Mouse (Mus musculus) subcutaneous adipose tissue, adult 2 months (tissue): Measurements from ENCODE around the gene Myo19. TPM values are rescaled to one million over a fixed set of nuclear protein-coding genes. Genes with fewer than 3 reads are reported as not detected.

ENCODE experiments used
- polyA plus RNA-seq: library from polyadenylated mRNA; depleted of rRNA; stranded (reverse); fragments of >200 nt; gene quantifications from 2 replicates; pipeline ENCODE4 v1.2.3, GENCODE M21; 2012; ENCODE audit warnings: low replicate concordance; rRNA removed

The Myo19 gene
- 21.5 and 25.2 TPM in 2 replicates for polyA plus RNA-seq

DNA sequence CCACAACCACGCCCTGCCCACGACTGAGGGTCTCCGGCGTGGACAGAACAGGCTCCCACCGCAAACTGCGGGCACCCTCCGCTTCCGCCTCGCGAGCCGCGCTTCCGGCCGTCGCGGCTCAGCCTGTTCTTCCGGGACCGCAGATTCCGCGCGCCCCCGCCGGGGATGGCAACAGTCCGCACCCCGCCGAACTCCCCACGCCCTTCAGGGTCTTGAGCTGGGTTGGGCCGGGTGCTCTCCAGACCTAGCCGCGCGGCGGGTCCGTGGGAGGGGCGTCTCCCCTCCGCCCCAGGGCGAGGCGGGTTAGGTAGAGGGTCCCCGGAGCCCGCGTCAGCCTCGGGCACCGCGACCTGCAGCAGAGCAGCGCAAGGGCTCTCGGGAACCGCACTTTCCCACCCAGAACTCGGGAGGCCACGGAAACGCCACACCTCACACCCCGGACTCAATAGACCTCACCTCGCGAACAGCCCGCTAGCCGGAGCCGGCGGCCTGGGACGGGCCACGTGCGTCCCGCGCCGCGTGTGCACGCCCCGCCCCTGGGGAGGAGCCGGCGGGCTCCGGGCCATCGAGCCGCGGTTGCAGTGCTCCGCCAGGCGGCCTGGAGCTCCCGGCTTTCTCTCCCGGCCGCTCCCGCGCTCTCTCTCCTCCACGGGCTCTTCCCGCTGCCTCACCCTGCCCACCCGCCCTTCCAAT, at the start of gene Myo19, which contains the start of gene Pigw:
Myo19 (plus strand) TSS at position 377 of the 693 bp plus-strand sequence.
Pigw (minus strand) TSS at position 514 of the 693 bp plus-strand sequence.

DNA sequence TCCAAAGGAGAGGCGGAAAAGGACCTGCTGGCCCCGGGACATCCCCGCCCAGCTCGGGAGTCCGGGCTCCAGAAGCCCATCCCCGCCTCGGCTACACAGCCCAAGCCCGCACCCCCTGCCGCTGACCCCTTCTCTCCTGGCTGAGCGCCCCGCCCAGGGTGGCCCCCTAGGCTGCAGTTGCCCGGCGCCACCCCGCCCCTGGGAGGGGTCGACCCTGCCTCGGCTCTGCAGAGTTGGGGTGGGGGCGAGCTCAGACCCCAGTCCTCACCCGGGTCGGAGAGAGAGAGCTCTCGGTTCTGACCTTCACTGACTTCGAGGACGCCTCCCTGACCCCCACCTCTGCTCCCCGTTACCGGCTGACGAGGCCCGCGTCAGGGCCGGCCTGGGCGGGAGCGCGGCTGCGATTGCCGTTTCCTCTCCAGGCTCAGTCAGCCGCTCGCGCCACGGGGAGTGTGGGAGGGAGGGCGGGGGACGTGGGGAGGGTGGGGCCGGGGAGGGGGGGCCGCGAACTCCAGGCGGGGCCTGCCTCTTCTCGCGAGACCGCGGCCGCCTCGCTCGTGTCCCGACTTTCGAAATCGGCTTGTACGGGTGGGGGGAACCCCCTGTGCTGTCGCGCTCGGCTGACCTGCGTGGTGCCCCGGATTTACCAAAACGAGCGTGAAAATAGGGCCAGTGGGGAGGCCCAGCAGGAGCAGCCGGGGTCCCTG, 9.5 kb upstream of the Myo19 start, which contains the start of gene Ggnbp2:
Ggnbp2 (minus strand) TSS at position 481 of the 707 bp plus-strand sequence.

DNA sequence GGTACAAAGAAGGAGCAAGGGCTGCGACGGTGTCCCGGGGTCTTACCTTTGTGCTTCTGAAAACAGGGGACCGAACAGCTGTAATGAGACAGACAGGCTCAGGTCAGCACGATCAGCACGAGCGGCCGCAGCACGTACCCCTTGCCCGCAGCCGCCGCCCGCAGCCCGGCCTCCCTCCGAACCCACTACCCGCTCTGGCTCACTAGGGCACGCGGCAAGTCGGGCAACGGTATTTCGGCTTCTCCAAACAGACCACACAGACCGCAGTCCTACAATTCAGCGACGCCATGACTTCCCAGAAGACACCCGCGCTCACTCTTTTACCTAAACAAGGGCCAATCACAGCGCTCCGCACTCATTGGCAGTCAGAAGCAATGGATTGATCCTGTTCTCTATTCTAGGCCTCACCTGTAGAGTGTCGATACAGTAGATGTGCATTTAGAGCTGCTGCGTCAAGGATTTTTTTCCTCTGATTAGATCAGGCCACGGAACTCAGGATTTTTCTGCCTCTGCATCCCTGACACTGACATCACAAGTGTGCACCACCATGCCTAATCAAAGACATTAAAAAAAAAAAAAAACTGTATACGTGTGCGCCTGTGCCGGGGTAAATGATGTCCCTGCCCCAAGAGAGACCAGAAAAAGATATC, 36.2 kb downstream of the Myo19 start, which contains the start of gene Znhit3:
Znhit3 (minus strand) TSS at position 314 of the 650 bp plus-strand sequence.

DNA sequence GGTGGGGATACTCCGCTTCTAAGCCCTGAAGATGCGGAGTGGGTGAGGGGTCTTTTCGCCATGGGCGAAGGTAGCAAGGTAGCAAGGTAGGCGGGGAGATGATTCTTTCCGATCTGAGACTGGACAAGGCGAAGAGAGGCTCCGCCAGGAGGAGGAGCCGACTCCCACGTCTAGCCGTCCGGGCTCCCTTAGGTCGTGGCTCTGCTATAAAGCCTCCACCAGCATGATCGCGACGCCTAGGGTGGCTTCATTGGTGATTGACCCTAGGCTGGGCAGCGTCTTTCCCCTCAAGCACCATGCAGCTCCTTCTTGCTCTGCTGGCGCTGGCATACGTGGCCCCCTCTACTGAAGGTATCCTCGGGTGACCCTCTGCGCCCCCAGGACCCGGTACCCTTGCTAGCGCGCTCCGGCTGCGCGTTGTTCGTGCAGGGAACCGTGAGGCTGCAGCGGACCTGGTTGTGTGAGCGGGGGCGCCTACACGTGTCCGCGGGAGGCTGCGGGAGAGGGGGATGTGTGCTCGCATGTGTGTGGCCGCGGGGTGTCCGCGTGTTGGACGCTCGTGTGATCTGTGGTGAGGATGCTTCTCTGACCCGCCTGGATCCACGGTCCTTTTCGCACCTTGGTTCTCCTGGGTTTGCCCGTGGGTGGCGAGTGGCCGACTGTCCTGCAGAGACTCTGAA, 77.8 kb downstream of the Myo19 start, which contains the start of gene Car4:
Car4 (plus strand) TSS at position 196 of the 680 bp plus-strand sequence.

Other genes starting within 250 kb of the Myo19 start
- gene Mrm1, start 60.6 kb upstream of the Myo19 start, polyA plus RNA-seq = 9.6 and 13.7 TPM in 2 replicates
- gene Dhrs11, start 51.2 kb upstream of the Myo19 start, polyA plus RNA-seq = 29.4 and 32.5 TPM in 2 replicates
- gene Ggnbp2, start 9.3 kb upstream of the Myo19 start, polyA plus RNA-seq = 38.1 and 54.2 TPM in 2 replicates
- gene Pigw, start 137 bp downstream of the Myo19 start, polyA plus RNA-seq = 4.0 and 4.4 TPM in 2 replicates
- 15.0 and 17.2 TPM in 2 replicates for gene Znhit3, start 36.2 kb downstream of the Myo19 start, polyA plus RNA-seq
- gene Car4, start 77.6 kb downstream of the Myo19 start, polyA plus RNA-seq = 12.9 and 77.5 TPM in 2 replicates